Mouse (Mus musculus) testis, adult 2 months (tissue): ENCODE measurements around the gene Tti1.

Experiments used
- CTCF ChIP-seq: fragments of 200-500 bp; IDR thresholded peaks from 2 replicates; pipeline ENCODE4 v1.5.1; 2012; ENCODE audit warnings: low read depth, mild to moderate bottlenecking, inconsistent platforms, low read length, moderate library complexity; ENCODE audit not compliant: control insufficient read depth, insufficient read depth, insufficient replicate concordance
- POLR2A ChIP-seq: fragments of 200-500 bp; IDR thresholded peaks from 2 replicates; pipeline ENCODE4 v1.6.1; 2012; ENCODE audit warnings: low read depth, mild to moderate bottlenecking, inconsistent platforms, low read length, moderate library complexity; ENCODE audit not compliant: control insufficient read depth

DNA sequence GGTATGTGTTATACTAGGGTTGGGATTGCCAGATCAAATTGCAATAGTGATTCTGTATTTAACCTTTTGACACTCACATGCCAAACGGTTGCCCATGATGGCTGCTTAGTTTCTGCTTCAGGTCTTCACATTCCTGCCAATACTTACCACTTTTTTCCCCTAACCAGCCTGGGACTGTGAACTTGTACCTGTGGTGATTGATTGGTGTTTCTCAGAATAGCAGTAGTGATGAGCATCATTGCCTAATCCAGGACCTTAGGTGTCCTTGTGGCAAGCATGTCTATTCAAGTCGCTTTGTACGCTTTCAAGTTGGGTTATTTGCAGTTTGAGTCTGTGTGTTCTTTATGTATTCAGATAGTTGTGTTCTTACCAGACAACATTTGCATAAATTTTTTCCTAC is 34.8 kb upstream of the Tti1 start:
- TF ChIP-seq POLR2A: no peak
- TF ChIP-seq CTCF: no peak
